Comparison of ENCODE assay signal across 11 mouse cellular contexts in genomic region chr11:80509176-80509506, GRCm38 (mm10). TPM values are rescaled to one million over a fixed set of nuclear protein-coding genes. Genes with fewer than 3 reads are reported as not detected.
A peak's percentile ranks its signal among the peaks of the same experiment; 100 is the strongest.
DNase-seq lines count a peak whose midpoint lies in the region; ATAC-seq and TF ChIP-seq lines count a peak whose summit lies in the region.
"Had no signal": no experiment of that assay in that cellular context is flagged by ENCODE, and none has a peak within 500 bp of the region (broad histone marks: within the 10 kb centered on the region; RNA-seq: fewer than 3 reads in every experiment).

No protein-coding gene starts in this region.

- H3K4me1 ChIP-seq in forebrain, embryonic 10.5 days: peaks cover 36% of the 10 kb centered on the region
- H3K4me1 ChIP-seq in hindbrain, embryonic 15.5 days (replicated peaks): peaks cover 43% of the 10 kb centered on the region
- H3K4me1 ChIP-seq in midbrain, embryonic 15.5 days: peaks cover 37% of the 10 kb centered on the region

- H3K27ac ChIP-seq in layer of hippocampus, adult 2 months: peak overlapping the region; percentile 67
- peak overlapping the region; percentile 76; the same call in 1 of the 2 replicates for H3K27ac ChIP-seq in forebrain, embryonic 10.5 days
- H3K27ac ChIP-seq in hindbrain, embryonic 15.5 days (replicated peaks): peak overlapping the region; percentile 63
- peak overlapping the region; percentile 74 for H3K27ac ChIP-seq in midbrain, embryonic 15.5 days
- H3K27ac ChIP-seq: limb, embryonic 15.5 days had no signal

- H3K36me3 ChIP-seq in forebrain, embryonic 10.5 days (replicated peaks): no peaks in the 10 kb centered on the region
- no peaks in the 10 kb centered on the region for H3K36me3 ChIP-seq in hindbrain, embryonic 15.5 days
- no peaks in the 10 kb centered on the region for H3K36me3 ChIP-seq in midbrain, embryonic 15.5 days (replicated peaks)
- H3K36me3 ChIP-seq: limb, embryonic 15.5 days had no signal

- no peaks in the 10 kb centered on the region for H3K9me3 ChIP-seq in forebrain, embryonic 10.5 days
- no peaks in the 10 kb centered on the region for H3K9me3 ChIP-seq in hindbrain, embryonic 15.5 days
- no peaks in the 10 kb centered on the region for H3K9me3 ChIP-seq in midbrain, embryonic 15.5 days
- H3K9me3 ChIP-seq: limb, embryonic 15.5 days had no signal

- 76% methylated on average over 5 of the region's 5 CpGs for WGBS in forebrain, embryonic 10.5 days
- WGBS in hindbrain, embryonic 15.5 days: 64% methylated on average over 5 of the region's 5 CpGs
- 71% methylated on average over 5 of the region's 5 CpGs for WGBS in midbrain, embryonic 15.5 days

- no peak for DNase-seq in layer of hippocampus, adult 2 months (ENCODE audit: low spot score in 2 of 2)
- no peak for DNase-seq in layer of hippocampus, postnatal 36 days
- DNase-seq in forebrain, embryonic 10.5 days (ENCODE audit: extremely low spot score, low spot score): no peak
- DNase-seq in natural killer cell, adult 2 months (ENCODE audit: low spot score in 2 of 2): no peak
- no peak for DNase-seq in frontal cortex, postnatal 25 days (ENCODE audit: low spot score in 2 of 2)
- DNase-seq: adrenal gland, adult 8-10 months; cerebellum, postnatal 14 days; kidney, postnatal 4 days had no signal

- TF ChIP-seq CTCF in layer of hippocampus, adult 2 months (conservative IDR thresholded peaks at IDR 0.05): no peak

- H3K27me3 ChIP-seq in forebrain, embryonic 10.5 days (ENCODE audit: poor library complexity, severe bottlenecking): peaks cover 11% of the 10 kb centered on the region
- no peaks in the 10 kb centered on the region for H3K27me3 ChIP-seq in hindbrain, embryonic 15.5 days
- no peaks in the 10 kb centered on the region for H3K27me3 ChIP-seq in midbrain, embryonic 15.5 days (replicated peaks)
- H3K27me3 ChIP-seq: limb, embryonic 15.5 days had no signal

- no peak overlapping the region for H3K9ac ChIP-seq in hindbrain, embryonic 15.5 days
- H3K9ac ChIP-seq in midbrain, embryonic 15.5 days: peak overlapping the region; percentile 21
- H3K9ac ChIP-seq: limb, embryonic 15.5 days had no signal

- H3K4me2 ChIP-seq in hindbrain, embryonic 15.5 days: 0 out of 2 replicates have a peak overlapping the region, but pooled peaks have one; percentile 17
- 0 out of 2 replicates have a peak overlapping the region, but pooled peaks have one; percentile 2 for H3K4me2 ChIP-seq in midbrain, embryonic 15.5 days
- H3K4me2 ChIP-seq: limb, embryonic 15.5 days had no signal

- H3K4me3 ChIP-seq in layer of hippocampus, adult 2 months: no peak overlapping the region
- H3K4me3 ChIP-seq in forebrain, embryonic 10.5 days: no peak overlapping the region
- H3K4me3 ChIP-seq in hindbrain, embryonic 15.5 days: no peak overlapping the region
- H3K4me3 ChIP-seq in midbrain, embryonic 15.5 days: no peak overlapping the region
- H3K4me3 ChIP-seq: limb, embryonic 15.5 days had no signal

- no peak for ATAC-seq in hindbrain, embryonic 15.5 days (ENCODE audit: low FRiP score, low read depth)
- ATAC-seq in midbrain, embryonic 15.5 days (replicated peaks): no peak

RNA-seq across cellular contexts. Expression of gene Cdk5r1, which starts 32.3 kb away (rescaled TPM):
- 100 to 1,000 TPM; 218 to 227 TPM for total RNA-seq in layer of hippocampus, adult 2 months (2021)
- 100 to 1,000 TPM; 226 to 242 TPM for total RNA-seq in layer of hippocampus, postnatal 36 days (2021)
- 3.1 and 4.7 TPM in 2 replicates for polyA plus RNA-seq in forebrain, embryonic 10.5 days (2016; fragmentation: Nextera tagmentation; extraction: Ambion mirVana)
- polyA plus RNA-seq in hindbrain, embryonic 15.5 days (2015; fragmentation: Nextera tagmentation; extraction: Ambion mirVana): 81.6 and 90.9 TPM in 2 replicates
- 102 and 105 TPM in 2 replicates for polyA plus RNA-seq in midbrain, embryonic 15.5 days (2015; fragmentation: Nextera tagmentation; extraction: Ambion mirVana)

Comparison
In these comparisons a context has a peak if more than half of its experiments do, and no peak if none do; other contexts are left out.
1. RNA of gene Cdk5r1, which starts 32.3 kb away (polyA plus RNA-seq): 102 to 105 TPM in midbrain, embryonic 15.5 days and 81.6 to 90.9 TPM in hindbrain, embryonic 15.5 days; 3.1 to 4.7 TPM in forebrain, embryonic 10.5 days; every median in the first group is over 10 times any median in the second.
2. Peak in every context shown above with its lines, with median percentiles within 50 percentile points of each other: H3K27ac ChIP-seq.